Mouse (Mus musculus): Measurements from ENCODE around the gene Tcf12.

Gene Tcf12

GRCm38 (mm10) chr9:71980579-71980978 lies 131.1 kb downstream of the Tcf12 start:
- no peak for DNase-seq (ENCODE audit: low spot score)

GRCm38 (mm10) chr9:71978886-71979285 lies 132.8 kb downstream of the Tcf12 start:
- DNase-seq (ENCODE audit: low spot score): no peak

GRCm38 (mm10) chr9:71976034-71976433 lies 135.6 kb downstream of the Tcf12 start:
- no peak for DNase-seq (ENCODE audit: low spot score)

- DNase-seq (ENCODE audit: low spot score): no peak
These were observed 136.5 kb downstream of the Tcf12 start for GRCm38 (mm10) chr9:71975141-71975540.

- DNase-seq (ENCODE audit: low spot score): no peak
These were observed 137.1 kb downstream of the Tcf12 start for GRCm38 (mm10) chr9:71974541-71974959.

- no peak for DNase-seq (ENCODE audit: low spot score)
These were observed 147.6 kb downstream of the Tcf12 start for GRCm38 (mm10) chr9:71964039-71964438.

GRCm38 (mm10) chr9:71960026-71960396 lies 151.7 kb downstream of the Tcf12 start:
- no peak for DNase-seq (ENCODE audit: low spot score)

- DNase-seq (ENCODE audit: low spot score): no peak
These were observed 152.2 kb downstream of the Tcf12 start for GRCm38 (mm10) chr9:71959259-71960025.

GRCm38 (mm10) chr9:71953217-71953616 lies 158.5 kb downstream of the Tcf12 start:
- no peak for DNase-seq (ENCODE audit: low spot score)

- no peak for DNase-seq (ENCODE audit: low spot score)
These were observed 159.0 kb downstream of the Tcf12 start for GRCm38 (mm10) chr9:71952621-71953076.

- no peak for DNase-seq (ENCODE audit: low spot score)
These were observed 159.7 kb downstream of the Tcf12 start for GRCm38 (mm10) chr9:71951926-71952325.

- no peak for DNase-seq (ENCODE audit: low spot score)
These were observed 160.3 kb downstream of the Tcf12 start for GRCm38 (mm10) chr9:71951341-71951740.

GRCm38 (mm10) chr9:71944801-71945200 lies 166.9 kb downstream of the Tcf12 start:
- no peak for DNase-seq (ENCODE audit: low spot score)

GRCm38 (mm10) chr9:71942424-71942823 lies 169.2 kb downstream of the Tcf12 start:
- DNase-seq (ENCODE audit: low spot score): no peak

GRCm38 (mm10) chr9:71940016-71940415 lies 171.7 kb downstream of the Tcf12 start:
- DNase-seq (ENCODE audit: low spot score): no peak

- no peak for DNase-seq (ENCODE audit: low spot score)
These were observed 175.5 kb downstream of the Tcf12 start for GRCm38 (mm10) chr9:71936199-71936598.

GRCm38 (mm10) chr9:71934833-71935232 lies 176.8 kb downstream of the Tcf12 start:
- no peak for DNase-seq (ENCODE audit: low spot score)

- no peak for DNase-seq (ENCODE audit: low spot score)
These were observed 179.7 kb downstream of the Tcf12 start for GRCm38 (mm10) chr9:71931965-71932364.

GRCm38 (mm10) chr9:71931358-71931715 lies 180.3 kb downstream of the Tcf12 start:
- no peak for DNase-seq (ENCODE audit: low spot score)

- DNase-seq (ENCODE audit: low spot score): no peak
These were observed 181.0 kb downstream of the Tcf12 start for GRCm38 (mm10) chr9:71930431-71931357.

GRCm38 (mm10) chr9:71916662-71916953 lies 195.1 kb downstream of the Tcf12 start:
- no peak for DNase-seq (ENCODE audit: low spot score)

GRCm38 (mm10) chr9:71915871-71916661 lies 195.6 kb downstream of the Tcf12 start:
- DNase-seq (ENCODE audit: low spot score): no peak
